Mouse (Mus musculus) mouse embryonic stem cell (cell line): Measurements from ENCODE around the gene Ripor2.

ENCODE experiments used
- in situ Hi-C, 2 experiments: fragments of 300-500 bp; cut with MboI; formaldehyde crosslinking; loops; 1 replicate in 1 of 2; 3 replicates in 1 of 2; pipeline ENCODE4 v1.14.3; 2019 to 2020; ENCODE audit warnings: low sequenced_read_pairs in 2 of 2, low pct_unique_long_range_greater_than_20kb in 1 of 2, mixed read lengths in 1 of 2; ENCODE audit not compliant: unreplicated experiment in 1 of 2

Ripor2 gene

DNA sequence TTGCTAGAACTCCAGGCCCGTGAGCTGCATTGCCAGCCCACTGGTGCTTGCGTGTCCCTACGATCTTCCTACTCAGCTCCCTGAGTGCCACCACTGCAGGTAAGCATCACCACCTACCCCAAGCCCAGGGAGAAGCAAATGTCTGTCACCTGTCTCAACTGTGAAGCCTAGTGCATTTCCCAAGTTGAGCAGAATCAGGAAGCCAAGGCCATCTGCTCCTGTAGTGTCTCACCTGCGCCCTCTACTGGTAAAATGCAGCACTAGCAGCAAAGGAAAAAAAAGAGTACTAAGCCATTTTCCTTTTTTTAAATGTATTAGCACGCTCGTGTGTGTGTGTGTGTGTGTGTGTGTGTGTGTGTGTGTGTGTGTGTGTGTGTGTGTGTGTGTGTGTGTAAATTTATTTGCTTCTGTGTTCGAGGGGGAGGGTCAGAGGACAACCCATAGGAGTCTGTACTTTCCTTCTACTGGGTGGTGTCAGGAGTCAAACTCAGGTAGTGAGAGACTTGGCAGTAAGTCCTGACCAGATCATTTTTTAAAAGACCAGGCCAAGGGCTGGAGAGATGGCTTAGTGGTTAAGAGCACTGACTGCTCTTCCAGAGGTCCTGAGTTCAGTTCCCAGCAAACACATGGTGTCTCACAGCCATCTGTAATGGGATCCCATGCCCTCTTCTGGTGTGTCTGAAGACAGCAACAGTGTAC is 194.3 kb downstream of the Ripor2 start:
- in situ Hi-C loops: no loop called here

- in situ Hi-C loops: no loop called here
These were observed 196.0 kb downstream of the Ripor2 start for GRCm38 (mm10) chr13:24778026-24778425.

- in situ Hi-C loops: no loop called here
These were observed 196.9 kb downstream of the Ripor2 start for GRCm38 (mm10) chr13:24778706-24779380.

DNA sequence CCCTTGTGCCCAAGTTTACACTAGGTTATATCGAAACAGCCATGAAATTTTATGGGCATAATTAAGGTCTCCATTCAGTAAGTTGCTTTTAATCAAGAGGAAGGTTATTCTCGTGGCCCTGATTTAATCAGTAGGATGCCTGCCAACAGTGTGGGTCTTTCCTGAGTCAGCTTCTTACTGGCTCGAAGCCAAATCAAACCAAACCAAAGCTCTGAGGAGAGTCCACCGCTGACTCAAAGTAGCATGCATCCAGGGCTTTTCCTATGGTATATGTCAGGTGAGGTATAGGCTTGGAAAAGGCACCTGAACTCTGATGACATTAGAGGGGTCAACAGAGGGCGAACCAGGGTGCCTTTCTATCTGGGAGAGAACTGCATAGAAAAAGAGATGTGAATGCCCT is 199.9 kb downstream of the Ripor2 start:
- in situ Hi-C loops: no loop called here
